Mouse (Mus musculus) c-Kit-negative CD71-positive TER-119-positive erythroid progenitor cells, embryonic 14.5 days (primary cell): ENCODE data around the gene Slk.
"Not testable (repeated sequence)": the region's sequence is repeated elsewhere in the genome, so short reads cannot be mapped to it uniquely, and the experiment has no call there.

Experiments used
- DNase-seq: peaks from one replicate; pipeline ENCODE4 v3.0.0-alpha.2; 2013; ENCODE audit warnings: low read depth, low spot score

Slk gene

DNA sequence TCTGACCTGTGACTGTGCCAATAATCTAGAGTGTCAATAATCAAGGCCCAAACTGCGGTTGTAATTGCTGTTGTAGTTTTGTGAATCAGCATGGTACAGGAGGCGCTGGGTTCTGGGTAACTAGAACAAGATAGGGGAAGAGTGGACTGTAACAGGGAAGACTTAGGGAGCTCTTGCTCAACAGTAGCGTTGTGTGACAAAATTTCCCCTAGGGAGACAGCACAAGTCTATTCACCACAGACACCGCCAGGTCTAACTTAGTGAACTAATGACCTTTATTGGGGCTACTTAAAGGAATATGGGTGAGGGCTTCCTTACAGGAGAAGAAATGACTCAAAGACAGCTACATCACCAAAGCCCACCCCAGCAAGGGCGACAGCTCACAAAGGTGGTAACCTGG is 9.4 kb upstream of the Slk start:
- DNase-seq: no peak

DNA sequence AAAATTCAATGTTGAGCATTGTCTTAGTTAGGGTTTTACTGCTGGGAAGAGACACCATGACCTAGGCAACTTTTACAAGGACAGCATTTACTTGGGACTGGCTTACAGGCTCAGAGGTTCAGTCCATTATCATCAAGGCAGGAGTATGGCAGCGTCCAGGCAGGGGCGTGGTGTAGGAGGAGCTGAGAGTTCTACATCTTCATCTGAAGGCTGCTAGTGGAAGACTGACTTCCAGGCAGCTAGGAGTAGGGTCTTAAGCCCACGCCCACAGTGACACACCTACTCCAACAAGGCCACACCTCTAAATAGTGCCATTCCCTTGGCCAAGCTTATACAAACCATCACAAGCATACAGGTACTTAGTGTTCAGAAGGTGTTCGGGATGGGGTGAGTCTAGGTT is 7.5 kb upstream of the Slk start:
- not testable (repeated sequence) for DNase-seq

DNA sequence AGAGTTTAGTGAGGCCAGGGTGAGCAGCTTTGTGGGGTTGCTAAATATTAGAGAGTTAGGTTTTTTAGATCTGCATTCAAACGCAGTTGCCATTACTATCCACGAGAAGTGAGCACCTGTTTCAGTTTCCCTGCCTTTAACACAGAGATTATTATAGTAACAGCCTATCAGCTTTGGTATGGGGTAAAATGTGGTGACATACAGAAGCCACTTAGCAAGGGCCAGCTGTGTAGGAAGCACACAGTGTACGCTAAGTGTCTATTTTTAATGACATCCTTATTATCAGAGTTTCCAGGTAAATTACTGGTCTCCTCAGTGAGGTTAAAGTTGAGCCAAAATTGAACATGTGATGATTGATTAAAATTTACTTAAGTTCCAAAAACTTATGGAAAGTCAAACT is 5.8 kb upstream of the Slk start:
- DNase-seq: no peak

DNA sequence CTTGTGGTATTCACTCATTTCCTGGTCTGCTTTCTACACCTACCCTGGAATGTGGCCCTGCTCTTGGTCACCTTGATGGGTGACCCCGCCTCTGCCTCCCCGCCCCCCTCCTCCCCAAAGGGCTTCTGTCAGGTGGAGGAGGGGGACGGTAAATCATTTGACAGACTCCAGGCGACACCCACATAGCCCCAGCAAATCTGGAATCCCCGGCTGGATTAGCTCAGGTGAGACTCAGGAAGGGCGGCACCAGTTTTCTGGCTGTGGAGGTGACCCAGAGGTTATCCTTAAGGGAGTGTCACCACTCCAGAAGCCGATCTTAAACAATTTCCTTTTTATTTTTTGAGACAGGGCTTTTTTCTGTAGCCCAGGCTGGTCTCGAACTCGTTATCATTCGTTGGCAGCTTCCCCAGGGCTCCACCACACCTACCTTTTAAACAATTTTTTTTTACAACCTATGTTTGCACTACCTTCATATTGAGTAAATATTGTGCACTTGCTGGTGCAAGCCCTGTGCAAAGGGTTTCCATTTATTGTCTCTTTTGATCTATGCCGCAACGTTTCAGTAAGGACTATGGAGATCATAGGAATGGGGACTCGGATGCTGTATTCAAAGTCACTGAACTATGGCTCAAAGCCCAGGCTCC is 775 bp upstream of the Slk start:
- DNase-seq: no peak

DNA sequence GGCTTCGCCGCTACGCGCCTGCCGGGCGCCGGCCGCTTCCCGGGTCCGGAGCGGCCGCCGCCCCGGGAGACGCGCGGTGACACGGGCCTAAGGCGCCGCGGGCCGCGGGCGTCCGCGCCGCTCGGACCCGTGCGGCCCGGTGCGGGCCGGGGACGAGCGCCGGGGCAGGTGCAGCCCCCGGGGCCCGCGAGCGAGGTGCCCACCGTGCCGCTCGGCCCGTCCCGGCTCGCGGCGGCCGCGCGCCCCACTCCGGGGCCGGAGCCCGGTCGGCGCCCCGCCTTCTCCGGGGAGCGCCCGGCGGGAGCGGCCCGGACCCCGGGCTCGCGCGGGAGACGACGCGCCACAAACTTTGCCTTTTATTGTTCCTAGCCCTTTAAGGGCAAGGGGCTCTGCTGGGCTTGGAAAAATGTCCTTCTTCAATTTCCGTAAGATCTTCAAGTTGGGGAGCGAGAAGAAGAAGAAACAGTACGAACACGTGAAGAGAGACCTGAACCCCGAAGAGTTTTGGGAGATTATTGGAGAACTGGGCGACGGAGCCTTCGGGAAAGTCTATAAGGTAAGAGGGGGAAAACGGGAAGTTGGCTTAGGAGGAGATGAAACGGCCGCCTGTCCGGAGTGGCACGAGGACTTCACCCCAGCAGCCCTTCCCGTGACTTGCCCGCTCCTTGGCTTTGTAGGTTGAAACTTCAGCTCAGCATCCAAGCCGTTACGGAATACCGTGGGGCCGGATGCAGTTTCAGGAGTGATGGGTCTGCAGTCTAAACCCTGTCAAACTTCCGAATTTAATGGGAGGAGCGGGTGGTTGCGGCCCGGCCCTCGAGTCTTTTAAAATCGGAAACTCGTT is 532 bp downstream of the Slk start:
- peak; percentile 36 for DNase-seq

- no peak for DNase-seq
Measured at GRCm38 (mm10) chr19:47585772-47586171, 6.3 kb downstream of the Slk start.

GRCm38 (mm10) chr19:47587009-47587408 is 7.5 kb downstream of the Slk start:
- DNase-seq: no peak

DNA sequence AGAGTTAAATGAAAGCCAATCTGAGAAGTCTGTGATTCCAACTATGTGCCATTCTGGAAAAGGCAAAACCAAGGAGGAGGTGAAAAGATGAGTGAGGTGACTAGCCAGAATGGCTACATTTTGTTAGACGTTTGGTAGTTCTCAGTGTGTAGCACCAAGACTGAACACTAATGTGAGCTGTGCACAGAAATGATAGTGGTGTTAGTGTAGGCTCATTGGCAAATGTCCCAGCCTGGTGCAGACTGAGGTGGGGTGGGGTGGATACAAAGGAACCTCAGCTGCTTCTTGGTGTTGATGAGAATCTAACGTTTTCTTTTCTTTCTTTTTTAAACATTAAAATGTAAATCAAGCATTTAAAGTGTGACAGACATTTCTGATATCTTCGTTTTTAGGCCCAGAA is 29.0 kb downstream of the Slk start:
- DNase-seq: no peak

GRCm38 (mm10) chr19:47613442-47613841 is 34.0 kb downstream of the Slk start:
- no peak for DNase-seq

DNA sequence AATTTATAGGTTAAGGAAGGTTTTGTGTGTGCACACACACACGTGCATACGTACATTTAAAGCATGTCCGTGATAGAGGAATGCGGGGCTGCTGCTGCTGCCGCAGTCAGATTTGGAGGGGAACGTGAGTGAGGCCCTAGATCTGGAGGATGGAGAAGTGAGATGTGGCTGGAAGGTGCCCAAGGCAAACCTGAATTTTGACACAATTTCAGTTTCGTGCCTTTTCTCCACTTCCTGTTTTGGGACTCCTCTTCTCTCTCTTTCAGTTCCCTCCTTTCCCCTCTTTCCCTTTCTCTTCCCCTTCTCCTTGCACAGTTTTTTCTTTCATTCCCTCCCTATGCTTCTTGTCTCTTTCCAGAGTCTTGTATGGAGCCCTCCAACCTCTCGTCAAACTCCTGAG is 42.0 kb downstream of the Slk start:
- DNase-seq: no peak

GRCm38 (mm10) chr19:47624940-47625711 is 45.6 kb downstream of the Slk start:
- DNase-seq: no peak

- no peak for DNase-seq
Measured at GRCm38 (mm10) chr19:47627450-47627849, 48.0 kb downstream of the Slk start.

DNA sequence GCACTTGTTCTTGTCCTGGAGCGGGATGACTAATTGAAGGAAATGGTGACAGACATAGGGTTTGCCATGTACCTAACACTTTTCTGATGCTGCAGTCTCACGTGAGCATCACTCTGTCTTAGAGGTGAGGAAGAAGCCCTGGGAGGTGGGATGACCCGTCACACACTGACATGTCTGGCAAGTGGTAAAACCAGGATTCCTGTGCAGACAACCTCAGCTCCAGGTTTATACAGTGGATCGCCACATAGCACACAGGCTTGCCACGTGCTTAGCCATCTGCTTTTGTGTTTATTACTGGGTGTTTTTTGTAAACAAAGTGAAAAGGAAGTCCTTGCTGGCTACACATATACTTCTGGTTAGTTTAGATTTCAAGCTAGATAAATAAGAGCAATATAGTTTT is 49.6 kb downstream of the Slk start:
- no peak for DNase-seq

DNA sequence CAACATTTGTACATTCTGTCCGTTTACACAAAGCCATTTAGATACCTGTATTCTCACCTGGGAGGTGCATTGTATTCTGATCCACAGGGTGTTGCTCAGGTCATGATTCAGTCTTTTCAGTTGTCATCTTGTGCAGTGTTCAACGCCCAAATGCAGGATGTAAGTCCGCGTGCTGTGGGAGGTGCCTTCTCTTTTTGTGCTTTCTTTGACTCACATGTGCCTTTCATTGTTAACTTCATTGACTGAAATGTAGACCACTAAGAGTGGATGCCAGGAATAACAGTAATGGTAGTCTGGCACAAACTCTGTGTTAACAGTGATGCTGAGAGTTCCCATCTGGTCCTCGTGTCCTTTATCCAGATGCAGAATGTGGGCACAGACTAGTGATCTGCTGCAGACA is 50.9 kb downstream of the Slk start:
- DNase-seq: no peak

DNA sequence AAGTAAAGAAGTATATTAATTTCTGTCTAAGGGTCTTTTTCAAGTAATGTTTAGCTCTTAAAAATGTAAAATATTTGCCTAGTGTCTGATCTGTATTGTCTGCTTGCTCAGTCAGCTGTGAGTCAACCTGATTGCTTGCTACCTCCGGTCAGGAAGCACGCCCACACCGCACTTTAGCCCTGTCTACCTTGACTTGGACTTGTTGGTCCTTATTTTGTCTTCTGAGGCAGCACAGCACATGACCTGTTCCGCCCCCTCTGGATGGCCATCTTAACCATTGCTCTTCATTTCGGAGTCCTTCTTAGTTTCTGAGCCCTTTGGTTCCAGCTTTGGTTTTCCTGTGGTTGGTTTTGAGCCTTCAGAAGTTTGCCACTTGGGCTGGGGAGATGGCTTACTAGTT is 52.3 kb downstream of the Slk start:
- DNase-seq: no peak

DNA sequence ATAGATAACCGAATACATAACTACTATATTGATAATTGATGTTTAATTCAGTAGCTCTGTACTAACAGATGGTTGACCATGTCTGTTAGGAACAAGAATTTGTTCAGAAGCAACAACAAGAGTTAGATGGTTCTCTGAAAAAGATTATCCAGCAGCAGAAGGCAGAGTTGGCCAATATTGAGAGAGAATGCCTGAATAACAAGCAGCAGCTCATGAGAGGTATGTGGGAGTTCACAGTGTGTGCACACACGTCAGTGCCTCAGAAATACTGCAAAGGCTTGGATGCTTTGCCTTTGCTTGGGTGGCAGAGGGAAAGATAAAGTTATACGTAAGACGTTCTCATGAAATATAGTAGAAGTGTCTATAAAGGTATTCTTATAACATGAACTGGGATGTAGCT is 55.9 kb downstream of the Slk start:
- no peak for DNase-seq

GRCm38 (mm10) chr19:47643910-47644309 is 64.4 kb downstream of the Slk start:
- no peak for DNase-seq

- DNase-seq: no peak
Measured at GRCm38 (mm10) chr19:47645583-47645982, 66.1 kb downstream of the Slk start.

GRCm38 (mm10) chr19:47646508-47647120 is 67.1 kb downstream of the Slk start:
- no peak for DNase-seq

DNA sequence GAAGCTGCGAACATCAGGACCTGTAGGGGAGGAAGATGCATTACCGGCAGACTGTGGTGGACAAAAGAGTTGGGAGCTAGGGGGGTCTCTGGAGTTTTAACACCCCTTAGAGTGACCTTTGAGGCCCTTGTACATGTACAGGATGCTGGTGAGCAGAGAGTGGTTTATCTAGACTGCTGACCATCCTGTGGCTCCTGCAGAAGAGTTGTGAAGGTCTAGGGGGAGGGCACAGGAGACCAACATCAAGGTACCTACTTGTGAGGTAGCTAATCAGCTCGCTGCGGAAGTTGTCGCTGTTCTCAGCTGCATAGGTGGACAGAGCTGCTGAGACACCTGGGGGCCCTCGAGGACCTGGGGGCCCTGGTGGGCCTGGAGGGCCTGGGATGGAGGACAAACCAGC is 69.6 kb downstream of the Slk start:
- DNase-seq: no peak

DNA sequence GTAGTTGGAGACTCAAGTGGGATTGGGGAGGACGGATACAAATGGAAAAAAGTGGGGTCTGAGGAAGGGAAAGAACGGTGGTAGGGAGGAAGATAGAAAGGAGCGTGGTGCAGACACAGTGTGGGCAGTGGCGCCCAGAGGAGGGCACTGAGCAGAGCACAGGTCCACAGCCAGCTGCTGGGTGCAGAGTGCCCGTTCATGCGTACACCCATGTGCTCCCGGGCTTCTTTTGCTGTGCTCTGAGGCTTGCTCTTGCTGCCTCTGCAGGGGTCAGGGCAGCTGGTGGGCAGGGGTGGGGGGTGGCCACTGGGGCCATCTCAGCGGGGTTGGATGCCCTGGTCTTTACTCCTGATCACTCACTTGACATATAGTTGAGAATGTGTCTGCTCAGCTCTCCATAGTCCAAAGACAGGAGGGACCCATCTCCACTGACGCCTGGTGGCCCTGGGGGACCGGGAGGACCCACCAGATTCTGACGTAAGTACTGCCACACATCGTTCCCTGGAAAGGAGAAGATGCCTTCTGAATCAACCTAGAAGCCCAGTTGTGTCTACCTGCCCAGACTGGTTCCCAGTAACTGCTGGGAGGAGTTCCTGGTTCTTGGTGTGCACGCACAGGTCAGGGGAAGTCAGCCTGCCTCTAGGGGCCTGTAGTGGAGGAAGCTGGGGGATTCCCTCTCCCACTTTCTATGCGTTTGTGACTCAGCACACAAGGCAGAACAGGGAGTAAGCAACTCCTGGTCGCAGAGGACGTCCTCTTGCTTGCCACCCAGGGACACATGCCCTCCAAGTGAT is 71.1 kb downstream of the Slk start:
- no peak for DNase-seq

GRCm38 (mm10) chr19:47651160-47651480 is 71.6 kb downstream of the Slk start:
- DNase-seq: no peak
